In genomic region chr2:51549125-51549524, GRCm38 (mm10) we compare ENCODE assay signal across 13 mouse cellular contexts.
"Had no signal": no experiment of that assay in that cellular context is flagged by ENCODE, and none has a peak within 500 bp of the region (broad histone marks: within the 10 kb centered on the region; RNA-seq: fewer than 3 reads in every experiment).

No protein-coding gene starts in this region.

- H3K4me3 ChIP-seq: intestine, embryonic 15.5 days; layer of hippocampus, adult 2 months; liver, embryonic 13.5 days had no signal

- H3K27me3 ChIP-seq: intestine, embryonic 15.5 days; liver, embryonic 13.5 days had no signal

- H3K4me1 ChIP-seq: intestine, embryonic 15.5 days; liver, embryonic 13.5 days had no signal

- H3K9ac ChIP-seq: intestine, embryonic 15.5 days; liver, embryonic 13.5 days had no signal

- H3K27ac ChIP-seq: intestine, embryonic 15.5 days; layer of hippocampus, adult 2 months; liver, embryonic 13.5 days had no signal

- H3K9me3 ChIP-seq: intestine, embryonic 15.5 days; liver, embryonic 13.5 days had no signal

- H3K4me2 ChIP-seq: intestine, embryonic 15.5 days; liver, embryonic 13.5 days; midbrain, embryonic 11.5 days had no signal

- DNase-seq: layer of hippocampus, adult 9-11 months; liver, embryonic 13.5 days; lung, adult 2 months; lung, postnatal 14 days; lung, postnatal 4 days; midbrain, embryonic 14.5 days; right cerebral cortex, postnatal 14 days; right cerebral cortex, postnatal 4 days; thymus, postnatal 25 days had no signal

- H3K36me3 ChIP-seq: intestine, embryonic 15.5 days; liver, embryonic 13.5 days had no signal

- ATAC-seq: hindbrain, embryonic 16.5 days; intestine, embryonic 15.5 days had no signal
